Mouse (Mus musculus) embryonic facial prominence, embryonic 12.5 days (tissue): ENCODE measurements around the gene Peg10. TPM values are rescaled to one million over a fixed set of nuclear protein-coding genes. Genes with fewer than 3 reads are reported as not detected.

Source experiments
- ATAC-seq: fragments of 200-750 bp; cut with Nextera tagmentation; 2 replicates; pipeline ENCODE4 v1.8.0; 2017; ENCODE audit not compliant: insufficient number of reproducible peaks, insufficient read depth, low FRiP score, low TSS enrichment
- H3K27ac ChIP-seq: fragments of 300-500 bp; sonication (generic); 2 replicates; pipeline ENCODE4 v1.5.1; 2016; ENCODE audit warnings: mild to moderate bottlenecking
- H3K27me3 ChIP-seq: fragments of 300-500 bp; sonication (generic); 2 replicates; pipeline ENCODE4 v1.6.1; 2016; ENCODE audit warnings: mild to moderate bottlenecking, moderate library complexity
- H3K36me3 ChIP-seq: fragments of 300-500 bp; sonication (generic); 2 replicates; pipeline ENCODE4 v1.6.1; 2016; ENCODE audit warnings: mild to moderate bottlenecking
- H3K4me1 ChIP-seq: fragments of 300-500 bp; sonication (generic); 2 replicates; pipeline ENCODE4 v1.6.1; 2016
- H3K4me2 ChIP-seq: fragments of 300-500 bp; sonication (generic); replicated peaks from 2 replicates; pipeline ENCODE4 v1.6.1; 2016; ENCODE audit warnings: mild to moderate bottlenecking, moderate library complexity
- H3K4me3 ChIP-seq: fragments of 300-500 bp; sonication (generic); 2 replicates; pipeline ENCODE4 v1.5.1; 2016; ENCODE audit warnings: mild to moderate bottlenecking
- H3K9ac ChIP-seq: fragments of 300-500 bp; sonication (generic); 2 replicates; pipeline ENCODE4 v1.6.1; 2016; ENCODE audit warnings: mild to moderate bottlenecking, moderate library complexity
- H3K9me3 ChIP-seq: fragments of 300-500 bp; sonication (generic); 2 replicates; pipeline ENCODE4 v1.6.1; 2016; ENCODE audit warnings: mild to moderate bottlenecking, moderate library complexity
- WGBS: fragments of 180-500 bp; shearing (Covaris S2); methylation state at CpG from one replicate; pipeline ENCODE4 v1.1.7; 2016; 5-methylcytosine and 5-hydroxymethylcytosine counted together
- polyA plus RNA-seq: library from polyadenylated mRNA; unstranded; fragments of >200 nt; fragmentation: Nextera tagmentation; extraction: Ambion mirVana; gene quantifications from 2 replicates; pipeline ENCODE4 v1.2.1, GENCODE M21; 2016

The Peg10 gene
- 11.5 and 12.9 TPM in 2 replicates for polyA plus RNA-seq

- H3K27ac ChIP-seq = peak within 1 kb of the TSS; percentile 85
- 67% methylated on average over 38 of the region's 38 CpGs for WGBS
- peak within 1 kb of the TSS; percentile 55 for H3K4me2 ChIP-seq
- peaks cover 22% of the 10 kb centered on the region for H3K9me3 ChIP-seq
- H3K36me3 ChIP-seq = no peaks in the 10 kb centered on the region
- peak within 1 kb of the TSS; percentile 47 for H3K4me3 ChIP-seq
- no peaks in the 10 kb centered on the region for H3K4me1 ChIP-seq
- H3K27me3 ChIP-seq = no peaks in the 10 kb centered on the region
- peak; percentile 61 for ATAC-seq
- peak within 1 kb of the TSS; percentile 62 for H3K9ac ChIP-seq
Observed at GRCm38 (mm10) chr6:4746696-4747439, at the start of gene Peg10, which contains the start of gene Sgce. Peg10 (plus strand) TSS chr6:4747306. Sgce (minus strand) TSS chr6:4747207.

GRCm38 (mm10) chr6:4701641-4702040, 45.5 kb upstream of the Peg10 start:
- Histone ChIP-seq H3K36me3 (0 out of 2 replicates have a peak, but pooled peaks cover 4% of the 10 kb centered on the region), H3K9me3 (0 out of 2 replicates have a peak, but pooled peaks cover 1% of the 10 kb centered on the region), H3K4me3 (no peak overlapping the region), H3K4me1 (no peaks in the 10 kb centered on the region), H3K9ac (no peak overlapping the region), H3K4me2 (no peak overlapping the region), H3K27ac (no peak overlapping the region), H3K27me3 (no peaks in the 10 kb centered on the region)
- no peak for ATAC-seq
- 88% methylated on average over 8 of the region's 8 CpGs for WGBS

GRCm38 (mm10) chr6:4703908-4704307, 43.2 kb upstream of the Peg10 start:
- Histone ChIP-seq H3K4me1 (no peaks in the 10 kb centered on the region), H3K27me3 (no peaks in the 10 kb centered on the region), H3K4me3 (no peak overlapping the region), H3K4me2 (no peak overlapping the region), H3K27ac (no peak overlapping the region), H3K36me3 (0 out of 2 replicates have a peak, but pooled peaks cover 4% of the 10 kb centered on the region), H3K9me3 (no peaks in the 10 kb centered on the region), H3K9ac (no peak overlapping the region)
- WGBS = 77% methylated on average over 7 of the region's 7 CpGs
- ATAC-seq = no peak

- H3K27ac ChIP-seq = no peak overlapping the region
- WGBS = 78% methylated on average over 5 of the region's 5 CpGs
- H3K27me3 ChIP-seq = no peaks in the 10 kb centered on the region
- no peak overlapping the region for H3K4me3 ChIP-seq
- no peak for ATAC-seq
- H3K4me2 ChIP-seq = no peak overlapping the region
- H3K9me3 ChIP-seq = no peaks in the 10 kb centered on the region
- 0 out of 2 replicates have a peak, but pooled peaks cover 4% of the 10 kb centered on the region for H3K36me3 ChIP-seq
- no peak overlapping the region for H3K9ac ChIP-seq
- no peaks in the 10 kb centered on the region for H3K4me1 ChIP-seq
Observed at GRCm38 (mm10) chr6:4706415-4706814, 40.7 kb upstream of the Peg10 start.

- WGBS = 79% methylated on average over 1 of the region's 1 CpGs
- no peak for ATAC-seq
- no peak overlapping the region for H3K9ac ChIP-seq
Observed at GRCm38 (mm10) chr6:4708971-4709370, 38.1 kb upstream of the Peg10 start.

GRCm38 (mm10) chr6:4716171-4716570, 30.9 kb upstream of the Peg10 start:
- Histone ChIP-seq H3K4me3 (no peak overlapping the region), H3K9ac (no peak overlapping the region), H3K4me2 (no peak overlapping the region), H3K27me3 (no peaks in the 10 kb centered on the region), H3K36me3 (0 out of 2 replicates have a peak, but pooled peaks cover 6% of the 10 kb centered on the region), H3K4me1 (no peaks in the 10 kb centered on the region), H3K27ac (no peak overlapping the region), H3K9me3 (no peaks in the 10 kb centered on the region)
- no peak for ATAC-seq
- WGBS = 100% methylated on average over 2 of the region's 2 CpGs

More at GRCm38 (mm10) chr6:4708971-4709370, 38.1 kb upstream of the Peg10 start:
- no peak overlapping the region for H3K4me3 ChIP-seq
- 0 out of 2 replicates have a peak, but pooled peaks cover 4% of the 10 kb centered on the region for H3K36me3 ChIP-seq
- H3K4me2 ChIP-seq = no peak overlapping the region
- no peaks in the 10 kb centered on the region for H3K9me3 ChIP-seq
- H3K27me3 ChIP-seq = no peaks in the 10 kb centered on the region
- no peaks in the 10 kb centered on the region for H3K4me1 ChIP-seq
- H3K27ac ChIP-seq = no peak overlapping the region

- no peak overlapping the region for H3K4me2 ChIP-seq
- 0 out of 2 replicates have a peak, but pooled peaks cover 6% of the 10 kb centered on the region for H3K36me3 ChIP-seq
- no peaks in the 10 kb centered on the region for H3K4me1 ChIP-seq
- WGBS = 79% methylated on average over 2 of the region's 2 CpGs
- no peaks in the 10 kb centered on the region for H3K9me3 ChIP-seq
- H3K27ac ChIP-seq = no peak overlapping the region
- no peaks in the 10 kb centered on the region for H3K27me3 ChIP-seq
- ATAC-seq = no peak
- H3K9ac ChIP-seq = no peak overlapping the region
- H3K4me3 ChIP-seq = no peak overlapping the region
Observed at GRCm38 (mm10) chr6:4717344-4717743, 29.8 kb upstream of the Peg10 start.

- H3K4me3 ChIP-seq = no peak overlapping the region
- no peaks in the 10 kb centered on the region for H3K27me3 ChIP-seq
- H3K36me3 ChIP-seq = no peaks in the 10 kb centered on the region
- ATAC-seq = no peak
- no peaks in the 10 kb centered on the region for H3K9me3 ChIP-seq
- peaks cover 6% of the 10 kb centered on the region; the same call in 1 of the 2 replicates for H3K4me1 ChIP-seq
- 66% methylated on average over 6 of the region's 6 CpGs for WGBS
- H3K4me2 ChIP-seq = no peak overlapping the region
- no peak overlapping the region for H3K27ac ChIP-seq
- H3K9ac ChIP-seq = no peak overlapping the region
Observed at GRCm38 (mm10) chr6:4722142-4722541, 25.0 kb upstream of the Peg10 start.

- 80% methylated on average over 13 of the region's 13 CpGs for WGBS
- Histone ChIP-seq H3K27me3 (no peaks in the 10 kb centered on the region), H3K4me3 (no peak overlapping the region), H3K4me2 (no peak overlapping the region), H3K9me3 (no peaks in the 10 kb centered on the region), H3K4me1 (peaks cover 6% of the 10 kb centered on the region; the same call in 1 of the 2 replicates), H3K36me3 (no peaks in the 10 kb centered on the region), H3K27ac (no peak overlapping the region), H3K9ac (no peak overlapping the region)
- ATAC-seq = no peak
Observed at GRCm38 (mm10) chr6:4722739-4723138, 24.4 kb upstream of the Peg10 start.

GRCm38 (mm10) chr6:4723998-4724757, 22.9 kb upstream of the Peg10 start:
- Histone ChIP-seq H3K27ac (no peak overlapping the region), H3K36me3 (no peaks in the 10 kb centered on the region), H3K4me1 (peaks cover 6% of the 10 kb centered on the region; the same call in 1 of the 2 replicates), H3K4me3 (no peak overlapping the region), H3K9me3 (no peaks in the 10 kb centered on the region), H3K27me3 (no peaks in the 10 kb centered on the region), H3K9ac (no peak overlapping the region), H3K4me2 (no peak overlapping the region)
- 57% methylated on average over 15 of the region's 15 CpGs for WGBS
- no peak for ATAC-seq

GRCm38 (mm10) chr6:4728305-4728704, 18.8 kb upstream of the Peg10 start:
- 91% methylated on average over 2 of the region's 2 CpGs for WGBS
- no peaks in the 10 kb centered on the region for H3K27me3 ChIP-seq
- no peak for ATAC-seq

More at GRCm38 (mm10) chr6:4728305-4728704, 18.8 kb upstream of the Peg10 start:
- Histone ChIP-seq H3K4me1 (peaks cover 6% of the 10 kb centered on the region; the same call in 1 of the 2 replicates), H3K4me2 (no peak overlapping the region), H3K9ac (no peak overlapping the region), H3K4me3 (no peak overlapping the region), H3K27ac (no peak overlapping the region), H3K36me3 (no peaks in the 10 kb centered on the region), H3K9me3 (no peaks in the 10 kb centered on the region)
